Mouse (Mus musculus) kidney, embryonic 16.5 days (tissue): ENCODE results near the gene Endog. TPM values are rescaled to one million over a fixed set of nuclear protein-coding genes. Genes with fewer than 3 reads are reported as not detected.
A peak's percentile ranks its signal among the peaks of the same experiment; 100 is the strongest.

ENCODE experiments used
- ATAC-seq: fragments of 200-750 bp; cut with Nextera tagmentation; 2 replicates; pipeline ENCODE4 v1.8.0; 2017; ENCODE audit warnings: moderate TSS enrichment; ENCODE audit not compliant: low FRiP score, low TSS enrichment
- H3K27ac ChIP-seq: fragments of 300-500 bp; sonication (generic); 2 replicates; pipeline ENCODE4 v1.5.1; 2014; ENCODE audit warnings: low read length
- H3K27me3 ChIP-seq: fragments of 300-500 bp; sonication (generic); 2 replicates; pipeline ENCODE4 v1.6.1; 2014; ENCODE audit warnings: low read length, control low read depth, mixed read lengths; ENCODE audit not compliant: insufficient read depth
- H3K36me3 ChIP-seq: fragments of 300-500 bp; sonication (generic); 2 replicates; pipeline ENCODE4 v1.6.1; 2014; ENCODE audit warnings: low read length, control low read depth, mixed read lengths; ENCODE audit not compliant: insufficient read depth
- H3K4me1 ChIP-seq: fragments of 300-500 bp; sonication (generic); 2 replicates; pipeline ENCODE4 v1.6.1; 2014; ENCODE audit warnings: low read length, control low read depth, mixed read lengths; ENCODE audit not compliant: insufficient read depth
- H3K4me2 ChIP-seq: fragments of 300-500 bp; sonication (generic); replicated peaks from 2 replicates; pipeline ENCODE4 v1.6.1; 2014; ENCODE audit warnings: low read depth, low read length
- H3K4me3 ChIP-seq: fragments of 300-500 bp; sonication (generic); 2 replicates; pipeline ENCODE4 v1.5.1; 2014; ENCODE audit warnings: mild to moderate bottlenecking, low read length
- H3K9ac ChIP-seq: fragments of 300-500 bp; sonication (generic); replicated peaks from 2 replicates; pipeline ENCODE4 v1.6.1; 2014; ENCODE audit warnings: low read length
- H3K9me3 ChIP-seq: fragments of 300-500 bp; sonication (generic); 2 replicates; pipeline ENCODE4 v1.6.1; 2016; ENCODE audit warnings: low read length, control low read depth
- WGBS: fragments of 180-500 bp; shearing (Covaris S2); extraction: QIAGEN DNeasy Blood & Tissue Kit; methylation state at CpG from one replicate; pipeline ENCODE4 v1.1.7; 2014; 5-methylcytosine and 5-hydroxymethylcytosine counted together
- polyA plus RNA-seq: library from polyadenylated mRNA; unstranded; fragments of >200 nt; fragmentation: Nextera tagmentation; extraction: Ambion mirVana; gene quantifications from 2 replicates; pipeline ENCODE4 v1.2.1, GENCODE M21; 2015

The Endog gene
- polyA plus RNA-seq, 1 experiment from 2014 or later: 22.8 TPM

DNA sequence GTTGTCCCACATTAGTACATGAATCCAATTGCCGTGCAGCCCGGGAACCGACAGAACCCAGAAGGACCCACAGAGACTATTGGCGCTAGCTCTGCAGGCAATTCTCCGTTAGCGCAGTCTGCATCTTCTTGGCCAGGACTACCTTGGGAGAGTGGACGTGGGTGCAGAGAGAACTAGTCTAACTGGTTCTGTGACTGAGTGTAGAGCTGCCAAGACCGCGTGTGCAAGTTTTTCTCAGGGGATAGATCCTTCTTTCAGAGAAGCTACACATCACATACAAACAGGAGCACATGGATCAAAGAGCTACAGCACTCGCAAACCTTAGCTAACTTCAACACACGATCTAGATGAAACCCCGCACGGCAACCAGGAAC is 33.9 kb downstream of the Endog start:
- peak; percentile 52 for ATAC-seq
- Histone ChIP-seq H3K4me2 (peak overlapping the region; percentile 83), H3K4me3 (peak overlapping the region; percentile 80), H3K4me1 (peaks cover 17% of the 10 kb centered on the region), H3K27me3 (no peaks in the 10 kb centered on the region), H3K27ac (peak overlapping the region; percentile 79), H3K9ac (peak overlapping the region; percentile 73), H3K9me3 (no peaks in the 10 kb centered on the region), H3K36me3 (no peaks in the 10 kb centered on the region)
- 2% methylated on average over 13 of the region's 13 CpGs for WGBS

DNA sequence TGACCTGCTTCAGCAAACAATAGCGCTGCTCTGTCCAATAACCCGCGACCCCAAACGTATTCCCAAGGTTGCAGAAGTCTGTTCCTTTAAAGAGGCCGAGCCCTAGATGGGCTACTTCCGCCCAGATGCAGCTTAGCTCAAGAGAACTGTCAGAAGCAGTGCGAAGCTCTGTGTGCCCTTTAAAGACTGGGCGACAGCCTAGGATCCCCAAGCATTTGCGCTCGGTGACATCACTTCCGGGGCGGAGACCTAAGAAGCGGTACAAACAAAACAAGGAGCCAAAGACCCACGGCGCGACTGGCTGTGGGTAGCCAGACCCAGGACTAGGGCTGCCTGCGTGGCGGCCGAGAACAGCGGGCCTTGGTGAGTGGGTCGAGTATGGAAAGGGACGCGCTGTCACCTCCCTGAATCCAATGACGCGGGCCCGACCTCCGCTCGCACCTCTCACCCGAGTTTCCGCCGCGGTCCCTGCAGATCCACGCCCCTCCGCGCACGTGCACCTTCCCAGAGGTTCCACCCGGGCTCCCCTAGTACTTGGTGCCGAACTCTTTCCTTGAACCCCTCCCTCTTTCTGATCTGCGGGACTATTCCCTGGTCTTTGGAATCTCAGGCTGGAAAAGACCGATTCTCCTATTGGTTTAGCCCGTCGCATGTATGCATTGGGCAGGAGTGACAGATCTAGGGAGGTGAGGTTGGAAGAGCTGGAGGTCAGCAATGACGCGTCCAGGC is 34.5 kb downstream of the Endog start, which contains the start of gene Kyat1:
Gene Kyat1 (minus strand): TSS at position 219 of the 729 bp plus-strand sequence.
- Histone ChIP-seq H3K27ac (peak within 1 kb of the TSS; percentile 79), H3K27me3 (no peaks in the 10 kb centered on the region), H3K9me3 (no peaks in the 10 kb centered on the region), H3K36me3 (no peaks in the 10 kb centered on the region), H3K4me3 (peak within 1 kb of the TSS; percentile 80), H3K4me2 (peak within 1 kb of the TSS; percentile 83), H3K9ac (peak within 1 kb of the TSS; percentile 73), H3K4me1 (peaks cover 14% of the 10 kb centered on the region)
- peak; percentile 96 for ATAC-seq
- WGBS: under 1% methylated on average over 44 of the region's 44 CpGs

DNA sequence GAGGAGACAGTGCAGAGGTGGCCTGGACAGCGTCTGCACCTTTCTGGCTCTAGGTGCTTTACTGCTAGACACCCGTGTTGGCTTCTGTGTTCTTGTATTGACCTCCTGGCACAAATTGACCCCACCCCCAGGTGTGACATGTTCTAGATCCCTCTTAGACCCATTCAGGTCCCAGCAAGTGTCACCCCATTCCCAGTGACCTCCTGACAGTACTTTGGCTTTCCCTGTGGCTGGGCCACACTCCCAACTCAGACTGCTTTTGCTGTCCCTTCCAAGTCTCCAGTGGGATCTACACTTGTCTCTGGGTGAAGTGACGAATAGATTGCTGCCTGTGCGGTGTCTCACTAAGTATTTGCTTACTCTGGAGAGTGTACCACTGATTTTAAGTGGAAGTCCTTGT is 36.1 kb downstream of the Endog start:
- H3K9me3 ChIP-seq: no peaks in the 10 kb centered on the region
- H3K36me3 ChIP-seq: no peaks in the 10 kb centered on the region

DNA sequence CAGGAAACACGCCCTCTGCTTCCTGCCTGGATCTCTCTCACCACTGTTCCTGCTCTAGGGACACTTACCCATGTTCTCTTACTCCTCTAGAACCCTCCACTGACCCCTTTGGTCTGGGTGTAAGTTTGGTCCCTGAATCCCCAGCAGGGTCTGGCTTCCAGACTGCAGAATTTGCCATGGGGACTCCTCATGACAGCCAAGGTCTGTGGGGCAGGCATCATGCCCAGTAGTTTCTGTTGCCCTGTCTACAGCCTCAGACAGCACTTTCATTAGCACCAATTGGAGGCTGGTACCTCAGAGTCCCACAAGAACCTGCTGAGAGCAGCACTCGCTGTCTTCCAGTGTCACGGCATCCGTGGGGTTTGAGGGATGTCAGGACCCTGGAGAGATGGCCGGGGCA is 36.6 kb downstream of the Endog start:
- ATAC-seq: no peak
- 68% methylated on average over 5 of the region's 5 CpGs for WGBS
- no peak overlapping the region for H3K4me2 ChIP-seq
- no peaks in the 10 kb centered on the region for H3K27me3 ChIP-seq
- no peak overlapping the region for H3K27ac ChIP-seq
- H3K9ac ChIP-seq: no peak overlapping the region
- peaks cover 14% of the 10 kb centered on the region for H3K4me1 ChIP-seq
- no peaks in the 10 kb centered on the region for H3K9me3 ChIP-seq
- no peak overlapping the region for H3K4me3 ChIP-seq
- H3K36me3 ChIP-seq: no peaks in the 10 kb centered on the region

More for the DNA sequence above, 36.1 kb downstream of the Endog start:
- ATAC-seq: no peak
- H3K4me3 ChIP-seq: no peak overlapping the region
- 85% methylated on average over 4 of the region's 4 CpGs for WGBS
- no peaks in the 10 kb centered on the region for H3K27me3 ChIP-seq
- H3K9ac ChIP-seq: no peak overlapping the region; the same call in 1 of the 2 replicates
- no peak overlapping the region for H3K27ac ChIP-seq
- peaks cover 14% of the 10 kb centered on the region for H3K4me1 ChIP-seq
- no peak overlapping the region for H3K4me2 ChIP-seq

DNA sequence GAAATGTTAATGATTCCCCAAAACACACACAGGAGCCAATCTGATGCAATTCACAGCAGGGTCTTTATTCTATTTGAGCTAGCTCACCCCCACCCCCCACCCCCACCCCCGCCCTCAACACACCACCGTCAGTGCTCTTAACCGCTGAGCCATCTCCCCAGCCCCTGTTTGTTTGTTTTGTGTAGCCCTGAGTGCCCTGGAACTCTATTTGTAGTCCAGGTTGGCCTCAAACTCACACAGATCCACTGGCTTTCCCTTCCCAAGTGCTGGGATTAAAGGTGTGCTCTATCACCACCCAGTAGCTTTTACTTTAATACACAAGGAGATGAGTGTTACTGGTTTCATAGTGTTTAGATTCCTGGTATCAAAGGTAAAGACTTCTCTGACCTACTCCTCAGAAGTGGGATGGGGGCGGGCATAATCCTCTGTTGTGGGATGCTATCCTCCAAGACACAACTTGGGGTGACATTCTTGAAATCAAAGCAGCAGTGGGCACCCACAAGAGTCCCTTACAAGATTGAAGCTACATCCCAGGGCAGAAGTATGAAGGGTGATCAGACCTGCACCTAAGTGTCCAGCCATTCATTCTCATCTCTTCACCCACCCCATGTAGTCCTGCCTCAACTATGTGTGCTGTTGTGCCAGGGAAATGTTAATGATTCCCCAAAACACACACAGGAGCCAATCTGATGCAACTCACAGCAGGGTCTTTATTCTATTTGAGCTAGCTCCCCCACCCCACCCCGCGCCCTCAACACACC is 40.3 kb downstream of the Endog start:
- WGBS: 66% methylated on average over 6 of the region's 6 CpGs
- no peaks in the 10 kb centered on the region for H3K36me3 ChIP-seq

DNA sequence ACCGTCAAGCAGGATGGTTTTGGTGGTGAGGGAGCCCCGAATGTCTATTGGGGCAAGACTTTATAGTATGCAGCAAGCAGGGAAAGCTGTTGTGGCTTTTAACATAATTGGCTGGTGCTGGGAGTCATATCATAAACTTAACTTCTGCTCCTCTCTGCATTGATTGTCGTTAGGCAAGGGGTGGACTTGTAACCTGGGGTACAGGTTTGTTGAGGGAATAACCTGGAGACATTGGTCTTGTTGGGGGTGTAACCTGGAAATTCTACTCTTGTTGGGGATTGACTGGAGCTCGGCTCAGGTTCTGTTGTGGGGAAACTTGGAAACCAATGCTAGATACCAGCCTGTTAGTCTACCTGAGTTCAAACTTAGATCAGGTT is 40.9 kb downstream of the Endog start:
- no peaks in the 10 kb centered on the region for H3K4me1 ChIP-seq
- no peak overlapping the region for H3K4me2 ChIP-seq
- WGBS: 75% methylated on average over 4 of the region's 4 CpGs
- H3K36me3 ChIP-seq: no peaks in the 10 kb centered on the region
- H3K27me3 ChIP-seq: no peaks in the 10 kb centered on the region
- ATAC-seq: no peak
- no peak overlapping the region for H3K9ac ChIP-seq
- H3K9me3 ChIP-seq: no peaks in the 10 kb centered on the region
- H3K4me3 ChIP-seq: no peak overlapping the region
- no peak overlapping the region for H3K27ac ChIP-seq

More for the DNA sequence above, 40.3 kb downstream of the Endog start:
- ATAC-seq: no peak
- peaks cover 2% of the 10 kb centered on the region; the same call in 1 of the 2 replicates for H3K4me1 ChIP-seq
- H3K4me3 ChIP-seq: no peak overlapping the region
- no peaks in the 10 kb centered on the region for H3K9me3 ChIP-seq
- no peak overlapping the region for H3K27ac ChIP-seq
- no peak overlapping the region for H3K9ac ChIP-seq
- no peak overlapping the region for H3K4me2 ChIP-seq
- H3K27me3 ChIP-seq: no peaks in the 10 kb centered on the region

DNA sequence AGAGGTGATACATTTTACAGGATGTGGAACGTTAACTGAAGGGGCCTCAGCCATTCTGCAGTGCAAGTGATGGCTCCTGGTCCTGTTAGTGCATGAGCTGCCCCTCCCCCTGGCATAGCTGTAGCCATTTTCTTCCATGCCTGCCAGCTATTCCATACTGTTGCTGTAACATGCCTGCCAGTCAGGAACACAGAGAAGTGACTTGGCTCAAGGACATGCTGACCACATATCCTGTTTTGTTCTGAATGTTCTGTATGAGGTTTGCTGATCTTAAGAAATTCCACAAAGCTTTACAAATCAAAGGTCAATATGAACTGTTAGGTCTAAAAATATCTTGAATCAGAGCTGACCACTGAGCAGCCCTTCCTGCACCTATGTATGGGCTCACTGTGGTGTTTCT is 41.7 kb downstream of the Endog start:
- no peak overlapping the region for H3K4me3 ChIP-seq
- no peaks in the 10 kb centered on the region for H3K9me3 ChIP-seq
- H3K4me2 ChIP-seq: no peak overlapping the region
- no peak overlapping the region for H3K9ac ChIP-seq
- no peaks in the 10 kb centered on the region for H3K27me3 ChIP-seq
- no peak for ATAC-seq
- WGBS: 78% methylated on average over 1 of the region's 1 CpGs
- H3K4me1 ChIP-seq: no peaks in the 10 kb centered on the region
- H3K36me3 ChIP-seq: no peaks in the 10 kb centered on the region
- no peak overlapping the region for H3K27ac ChIP-seq

DNA sequence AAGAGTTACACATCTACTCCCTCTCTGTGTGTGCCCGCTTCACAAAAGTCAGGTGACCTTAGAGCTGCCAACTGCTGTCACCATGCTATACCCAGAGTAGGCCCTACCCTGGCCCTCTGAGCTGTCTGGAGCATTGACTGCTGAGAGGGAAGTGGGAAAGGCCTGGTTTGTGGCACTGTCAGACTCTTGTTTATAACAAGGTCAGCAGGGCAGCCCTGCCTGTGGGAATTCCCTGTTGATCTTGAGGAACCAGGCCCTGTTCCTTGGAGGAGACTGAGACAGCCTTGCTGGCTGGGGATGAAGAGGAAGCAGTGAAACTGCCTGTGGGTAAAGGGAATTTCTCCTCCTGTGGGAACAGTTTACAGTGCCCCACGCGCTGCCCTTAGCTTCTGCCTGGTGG is 43.5 kb downstream of the Endog start:
- no peak overlapping the region for H3K9ac ChIP-seq
- H3K4me2 ChIP-seq: no peak overlapping the region
- whole genome bisulfite sequencing: 96% methylated on average over 3 of the region's 3 CpGs
- no peaks in the 10 kb centered on the region for H3K4me1 ChIP-seq
- no peaks in the 10 kb centered on the region for H3K36me3 ChIP-seq
- ATAC-seq: no peak
- no peaks in the 10 kb centered on the region for H3K27me3 ChIP-seq
- H3K9me3 ChIP-seq: no peaks in the 10 kb centered on the region
- H3K4me3 ChIP-seq: no peak overlapping the region
- H3K27ac ChIP-seq: no peak overlapping the region

DNA sequence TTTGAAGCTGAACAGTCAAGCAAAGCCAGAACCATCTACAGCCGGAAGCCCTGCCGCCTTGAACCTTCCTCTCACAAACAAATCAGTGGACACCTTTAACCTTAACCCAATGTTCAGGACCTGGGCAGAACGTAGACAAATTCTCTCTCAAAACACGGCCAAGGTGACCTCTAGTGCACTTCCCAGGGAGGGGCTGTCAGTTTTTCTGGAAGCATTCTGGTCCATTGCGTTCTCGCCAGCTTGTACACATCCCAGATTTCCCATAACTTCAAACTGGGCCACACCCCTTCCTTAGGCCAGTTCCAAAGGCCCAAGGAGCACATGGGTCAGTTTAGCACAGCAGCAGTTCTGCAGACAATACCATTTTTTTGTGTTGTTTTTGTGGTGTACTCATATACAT is 44.2 kb downstream of the Endog start:
- H3K9me3 ChIP-seq: no peaks in the 10 kb centered on the region
- no peaks in the 10 kb centered on the region for H3K36me3 ChIP-seq
- no peak for ATAC-seq
- no peak overlapping the region for H3K27ac ChIP-seq
- H3K4me1 ChIP-seq: no peaks in the 10 kb centered on the region
- WGBS: 45% methylated on average over 6 of the region's 6 CpGs
- no peak overlapping the region for H3K4me2 ChIP-seq
- H3K9ac ChIP-seq: no peak overlapping the region
- no peaks in the 10 kb centered on the region for H3K27me3 ChIP-seq
- H3K4me3 ChIP-seq: no peak overlapping the region

DNA sequence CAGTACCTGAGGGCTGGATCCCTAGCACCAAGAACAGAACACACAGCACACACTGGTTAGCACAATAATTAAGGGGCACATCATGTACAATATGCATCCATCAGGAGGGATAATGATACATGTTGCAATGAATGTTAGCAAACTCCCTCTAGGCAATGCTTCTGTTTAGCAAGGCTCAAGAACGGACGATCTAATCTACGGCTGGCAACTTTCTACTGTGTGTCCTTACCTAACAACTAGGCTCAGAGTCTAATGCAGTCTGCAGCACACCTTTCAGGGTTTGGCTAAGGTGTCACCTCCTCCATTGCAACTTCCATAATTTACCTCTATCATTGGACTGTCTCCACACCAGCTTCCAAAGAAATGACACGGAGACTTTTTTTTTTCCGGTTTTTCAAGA is 45.0 kb downstream of the Endog start:
- Histone ChIP-seq H3K4me2 (no peak overlapping the region), H3K27ac (no peak overlapping the region), H3K9me3 (no peaks in the 10 kb centered on the region), H3K4me3 (no peak overlapping the region), H3K9ac (no peak overlapping the region), H3K27me3 (no peaks in the 10 kb centered on the region), H3K4me1 (no peaks in the 10 kb centered on the region), H3K36me3 (no peaks in the 10 kb centered on the region)
- ATAC-seq: no peak
- 93% methylated on average over 5 of the region's 5 CpGs for WGBS
